Mouse (Mus musculus) brain, embryonic 14.5 days (tissue): ENCODE data around the gene Klf4.

Experiments
- CTCF ChIP-seq: fragments of 200-500 bp; IDR thresholded peaks from 2 replicates; pipeline ENCODE4 v1.5.1; 2012; ENCODE audit warnings: inconsistent platforms, mild to moderate bottlenecking, moderate library complexity, borderline replicate concordance; ENCODE audit not compliant: insufficient read depth, insufficient read length; ENCODE audit errors: extremely low read depth
- POLR2A ChIP-seq: fragments of 200-500 bp; IDR thresholded peaks from 2 replicates; pipeline ENCODE4 v1.6.1; 2012; ENCODE audit warnings: mild to moderate bottlenecking, inconsistent platforms, borderline replicate concordance; ENCODE audit not compliant: poor library complexity, insufficient read depth, insufficient read length, severe bottlenecking; ENCODE audit errors: extremely low read depth

DNA sequence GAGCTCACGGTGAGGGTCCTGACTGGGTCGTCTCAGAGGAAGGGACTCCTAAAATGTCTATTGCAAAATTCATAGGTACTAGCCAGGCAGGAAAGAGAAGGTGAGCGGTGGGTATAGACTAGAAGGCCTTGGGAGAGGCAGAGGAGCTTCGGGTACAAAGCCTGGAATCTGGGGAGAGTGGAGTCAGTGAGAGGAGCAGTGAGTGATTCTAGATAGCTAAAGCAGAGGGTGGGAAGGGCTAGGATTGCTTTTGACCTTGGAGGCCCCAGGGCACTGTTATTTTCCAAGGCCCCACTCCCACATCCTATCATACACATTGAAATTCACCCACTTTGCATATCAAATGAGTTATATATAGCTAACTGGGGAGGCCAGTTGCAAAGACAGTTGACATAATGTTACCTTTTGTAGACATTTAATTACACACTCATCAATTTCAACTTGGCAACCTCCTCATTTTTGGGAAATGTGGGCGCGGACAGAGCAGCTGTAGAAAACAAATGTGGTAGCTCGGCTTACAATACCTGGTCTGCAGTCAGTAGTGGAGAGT is 55.0 kb downstream of the Klf4 start:
- no peak for TF ChIP-seq CTCF
- no peak for TF ChIP-seq POLR2A
